Mouse (Mus musculus): Measurements from ENCODE around the gene Cd24a.

The Cd24a gene

DNA sequence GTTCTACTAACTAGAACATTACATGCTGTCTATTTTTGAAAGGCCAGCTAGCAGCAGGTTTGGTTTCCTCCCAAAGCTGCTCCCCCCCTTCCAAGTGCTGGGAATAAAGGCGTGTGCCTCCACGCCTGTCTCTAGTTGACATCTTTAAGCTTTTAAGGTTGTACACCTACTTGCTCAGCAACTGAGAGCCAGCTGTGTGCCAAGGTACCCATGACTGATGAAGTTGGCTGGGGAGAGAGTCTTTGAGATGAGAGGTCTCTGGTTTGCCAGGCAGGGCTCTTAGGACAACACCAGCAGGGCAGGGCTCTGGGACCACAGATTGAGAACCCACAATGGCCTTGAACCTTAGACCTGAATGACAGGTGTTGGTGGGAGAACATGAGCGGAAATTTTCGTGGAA is 6.5 kb downstream of the Cd24a start:
- DNase-seq: no peak

DNA sequence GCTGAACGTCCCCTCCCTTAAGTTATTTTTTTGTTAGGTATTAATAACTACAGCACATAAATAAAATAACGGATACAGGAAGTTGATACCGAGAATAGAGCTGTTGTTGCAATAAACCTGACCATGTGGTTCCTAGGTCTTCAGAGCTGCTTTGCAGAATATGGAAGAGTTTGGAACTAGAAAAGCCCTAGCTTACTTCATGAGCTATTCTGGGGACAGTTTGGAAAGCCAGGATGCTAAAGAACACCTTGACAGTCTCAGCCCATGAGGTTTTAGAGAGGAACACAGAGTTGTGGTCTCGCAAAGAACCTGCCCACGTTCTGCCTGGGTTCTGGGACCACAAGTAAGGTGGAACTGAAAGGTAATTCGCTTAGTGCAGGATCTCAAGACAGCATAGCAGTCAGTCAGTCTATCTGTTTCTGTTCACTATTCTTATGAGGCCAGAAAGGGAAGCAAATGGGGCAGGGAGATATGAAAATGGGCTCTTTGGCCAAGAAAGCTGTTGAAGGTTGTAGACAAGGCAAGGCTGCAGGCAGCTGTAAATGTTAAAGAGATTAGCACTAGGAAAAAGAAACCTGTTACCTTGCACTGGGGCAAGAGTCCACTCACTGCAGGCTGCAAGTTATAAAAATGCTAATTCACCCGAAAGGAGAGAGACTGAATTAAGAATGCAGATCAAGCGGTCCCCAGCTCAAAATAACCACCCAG is 10.5 kb downstream of the Cd24a start:
- DNase-seq: no peak

DNA sequence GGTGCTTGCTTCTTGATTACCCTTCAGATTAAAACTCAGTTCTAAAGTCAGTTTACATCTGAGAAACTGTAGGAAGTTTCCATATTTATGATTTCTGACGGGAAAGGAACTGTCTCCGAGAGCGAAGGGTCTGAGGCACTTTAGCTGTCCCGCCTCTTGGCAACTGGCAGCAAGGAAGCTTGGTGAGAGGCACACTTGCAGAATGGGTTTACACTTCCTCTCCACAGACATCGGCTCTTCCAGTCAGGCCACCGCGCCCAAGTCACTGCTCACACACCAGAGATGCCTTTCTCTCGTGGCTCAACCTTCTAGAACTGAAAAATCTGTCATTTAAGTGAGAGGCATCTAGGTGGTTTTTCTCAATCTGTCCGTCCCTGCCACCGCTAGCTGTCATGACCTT is 13.4 kb downstream of the Cd24a start:
- DNase-seq: no peak

DNA sequence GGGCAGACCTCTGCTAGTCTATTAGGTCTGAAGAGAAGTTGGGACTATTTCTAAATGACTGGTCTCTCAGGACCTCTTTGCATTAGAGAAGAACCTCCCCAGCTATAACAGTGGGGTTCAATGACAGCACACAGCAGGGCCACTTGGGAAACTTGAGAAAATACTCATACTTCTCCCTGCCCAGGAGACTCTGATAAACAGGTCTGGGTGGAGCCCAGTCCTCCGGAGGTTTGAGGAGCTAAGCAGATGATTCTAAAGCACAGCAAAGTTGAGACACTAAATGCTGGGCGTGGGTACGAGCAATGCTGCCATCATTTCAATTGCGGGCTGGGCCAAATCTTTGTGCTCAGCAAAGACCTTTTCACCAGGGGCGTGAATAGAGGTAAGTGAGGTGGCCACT is 15.1 kb downstream of the Cd24a start:
- no peak for DNase-seq

DNA sequence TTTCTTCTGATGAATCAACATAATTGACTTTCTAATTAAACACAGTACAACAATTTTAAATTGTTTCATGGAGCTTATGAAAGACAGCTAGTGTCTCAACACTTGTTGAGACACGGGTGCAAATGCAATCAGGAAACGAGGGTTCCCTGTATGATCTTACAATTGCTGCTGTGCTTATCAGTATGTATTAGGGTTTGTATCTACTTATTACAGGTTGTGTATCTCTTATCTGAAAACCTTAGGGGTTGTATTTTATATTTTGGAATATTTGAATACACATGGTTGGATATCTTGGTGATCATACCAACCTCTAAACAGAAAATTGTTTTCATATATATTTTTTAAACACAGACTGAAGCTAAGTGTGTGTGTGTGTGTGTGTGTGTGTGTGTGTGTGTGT is 16.1 kb downstream of the Cd24a start:
- DNase-seq: no peak

DNA sequence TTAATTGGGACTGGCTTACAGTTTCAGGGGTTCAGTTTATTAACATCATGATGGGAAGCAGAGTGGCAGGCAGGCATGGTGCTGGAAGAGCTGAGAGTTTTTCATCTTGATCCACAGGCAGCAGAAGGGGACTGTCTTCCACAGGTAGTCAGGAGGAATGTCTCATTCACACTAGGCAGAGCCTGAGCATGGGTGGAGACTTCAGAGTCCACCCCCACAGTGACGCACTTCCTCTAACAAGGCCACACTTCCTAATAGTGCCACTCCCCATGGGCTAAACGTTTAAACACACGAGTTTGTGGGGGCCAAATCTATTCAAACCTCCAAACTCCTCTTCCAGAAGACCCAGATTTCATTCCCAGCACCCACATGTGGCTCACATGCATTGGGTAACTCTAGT is 16.8 kb downstream of the Cd24a start:
- no peak for DNase-seq

DNA sequence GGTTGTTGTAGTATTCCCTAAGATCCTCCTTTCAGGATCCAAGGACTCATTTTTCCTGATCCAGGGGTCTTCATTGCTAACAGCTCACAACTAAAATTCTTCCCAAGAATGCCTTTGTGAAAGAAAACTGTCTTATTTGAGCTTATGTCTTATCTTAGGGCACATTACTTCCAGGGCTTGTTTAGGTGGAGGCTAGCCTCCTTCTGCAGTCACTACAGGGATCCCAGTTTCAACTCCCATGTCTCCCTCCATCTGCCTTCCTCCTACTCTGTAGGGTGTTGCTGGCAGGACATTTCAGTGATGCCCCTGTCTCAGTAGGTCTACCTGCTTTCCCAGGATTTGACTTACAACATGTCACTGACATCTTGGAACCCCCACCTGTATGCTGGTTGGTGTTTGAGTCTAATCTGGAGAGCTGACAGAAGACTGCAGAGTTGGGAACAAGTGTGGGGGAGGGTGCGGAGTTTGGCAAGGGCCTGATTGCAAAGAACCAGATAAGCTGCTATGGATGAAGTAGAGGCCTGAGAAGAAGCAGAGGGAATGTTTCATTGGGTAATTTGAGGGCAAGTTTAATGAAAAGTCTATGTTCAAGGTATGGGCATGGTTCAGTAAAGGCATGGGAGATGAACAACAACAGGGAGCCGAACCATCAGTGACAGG is 20.1 kb downstream of the Cd24a start:
- DNase-seq: no peak

DNA sequence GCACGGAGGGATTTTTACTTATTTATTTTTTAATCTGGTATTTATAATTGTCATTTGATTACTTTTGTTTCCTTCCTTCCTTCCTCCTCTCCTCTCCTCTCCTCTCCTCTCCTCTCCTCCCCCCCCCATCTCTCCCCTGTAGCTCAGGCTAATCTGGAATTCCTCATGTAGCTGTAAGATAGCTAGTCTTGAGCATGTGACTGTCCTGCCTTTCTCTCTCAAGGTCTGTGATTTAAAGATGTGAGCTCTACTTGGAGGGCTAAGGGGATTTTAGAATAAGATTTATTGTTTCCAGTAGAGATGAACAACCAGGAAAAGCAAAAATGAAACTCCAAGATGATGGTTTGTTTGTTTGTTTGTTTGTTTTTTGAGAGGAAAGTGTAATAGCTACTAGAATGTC is 23.0 kb downstream of the Cd24a start:
- no peak for DNase-seq

DNA sequence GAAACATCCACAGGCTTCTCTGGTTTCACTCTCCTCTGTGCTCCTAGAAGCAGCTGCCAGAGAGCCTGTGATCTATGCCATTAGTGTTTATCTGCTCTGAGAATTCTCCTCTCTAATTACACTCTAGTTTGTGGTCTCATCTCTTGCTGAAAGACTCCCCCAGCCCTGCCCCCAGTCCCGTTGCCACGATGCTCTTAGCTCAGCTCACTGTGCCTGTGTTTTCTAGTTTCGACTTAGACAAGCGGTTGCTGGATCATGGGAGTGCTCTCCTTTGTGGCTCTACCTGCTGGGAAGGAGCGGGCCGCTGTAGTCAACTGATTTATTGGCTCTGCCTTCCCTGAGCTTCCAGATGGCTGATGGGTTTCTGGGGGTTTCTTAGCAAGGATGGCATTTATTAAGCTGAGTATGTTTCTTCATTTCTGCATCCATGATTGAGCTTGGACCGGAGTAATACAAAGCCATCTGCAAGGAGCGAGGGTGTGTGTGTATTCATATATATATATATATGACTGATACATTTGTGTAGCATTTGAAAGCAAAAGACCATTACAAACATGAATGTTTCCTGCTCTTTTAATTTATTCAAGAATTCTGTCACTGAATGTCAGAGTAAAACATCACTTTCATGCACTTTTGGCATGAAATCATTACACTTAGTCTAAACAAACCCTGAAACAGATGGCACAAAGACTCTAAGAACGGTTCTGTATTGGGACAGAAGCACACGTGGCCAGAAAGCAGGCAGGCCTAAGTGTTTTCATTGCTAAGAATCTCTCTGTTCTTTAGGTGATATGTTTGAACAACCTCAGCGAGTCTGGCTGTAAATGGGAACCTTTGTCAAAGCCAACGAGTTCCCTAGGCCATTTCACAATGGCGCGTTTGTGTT is 23.7 kb downstream of the Cd24a start:
- DNase-seq: peak; percentile 23 to 38

DNA sequence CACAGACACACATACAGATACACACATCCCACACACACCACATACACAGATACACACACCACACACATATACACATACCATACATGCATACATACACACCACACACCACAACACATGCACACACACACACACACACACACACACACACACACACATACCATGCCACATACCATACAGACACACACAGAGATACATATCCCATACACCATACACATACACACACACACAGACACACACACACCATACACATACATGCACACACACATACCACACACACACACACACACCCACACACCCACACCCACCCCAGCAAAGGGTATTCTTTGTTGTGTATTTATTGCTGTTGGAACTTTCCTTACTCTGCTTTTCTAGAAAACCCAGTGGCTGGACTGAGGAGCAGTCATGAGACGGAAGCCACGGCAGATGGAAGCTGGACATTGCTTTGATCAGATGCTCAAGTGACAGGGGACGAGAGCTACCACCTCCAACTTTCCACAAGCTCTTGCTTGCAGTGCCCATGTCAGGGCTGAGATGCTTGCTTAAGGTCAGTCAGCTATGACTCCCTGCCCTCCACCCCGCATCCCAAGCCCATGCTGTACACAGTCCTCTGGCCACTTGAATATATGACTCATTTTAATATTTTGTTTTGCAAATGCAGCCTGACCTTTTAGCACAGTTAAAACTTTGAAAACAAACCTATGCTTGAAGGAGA is 26.0 kb downstream of the Cd24a start:
- no peak for DNase-seq

DNA sequence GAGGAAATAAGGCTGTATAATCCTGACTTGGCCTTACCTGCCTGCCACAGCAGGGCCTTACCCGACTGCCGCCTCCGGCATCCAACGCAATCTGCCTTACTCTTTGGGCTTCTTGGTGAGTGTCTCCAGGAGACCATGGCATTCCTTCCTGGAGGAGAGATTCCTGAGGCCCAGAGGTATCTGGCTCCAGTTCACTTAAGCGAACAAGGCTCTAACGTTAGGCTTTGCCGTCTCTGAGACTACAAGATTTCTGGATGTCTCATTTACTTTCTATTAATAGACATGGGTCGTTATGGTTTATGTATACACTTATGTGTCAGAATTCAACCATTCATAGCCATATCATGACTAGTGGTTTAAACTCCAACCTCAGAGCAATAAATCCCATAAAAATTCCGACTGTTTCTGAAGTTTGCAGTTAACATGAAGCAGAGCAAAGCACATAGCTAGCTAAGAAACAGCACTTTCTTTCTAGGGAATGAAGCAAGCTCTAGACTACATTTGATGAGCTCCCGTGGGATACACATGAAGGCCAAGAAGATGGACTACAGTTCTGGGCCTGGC is 26.7 kb downstream of the Cd24a start:
- DNase-seq: no peak

DNA sequence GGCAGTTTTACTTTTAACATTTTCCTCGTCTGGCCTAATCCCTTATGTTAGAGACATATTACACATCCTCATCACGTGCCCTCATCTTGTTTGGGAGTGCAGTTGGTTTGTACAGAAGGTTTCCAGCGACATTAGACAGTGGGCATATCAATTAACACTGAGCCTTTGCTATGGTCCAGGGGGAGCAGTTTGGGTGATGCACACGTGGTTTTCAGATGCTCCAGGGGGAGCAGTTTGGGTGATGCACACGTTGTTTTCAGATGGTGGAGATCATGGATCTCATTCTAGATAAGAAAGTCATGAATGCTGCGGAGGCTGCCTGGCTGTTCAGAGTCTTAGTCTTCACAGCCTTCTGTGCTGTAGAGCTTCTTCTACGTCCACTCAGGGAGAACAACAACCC is 27.8 kb downstream of the Cd24a start:
- no peak for DNase-seq

DNA sequence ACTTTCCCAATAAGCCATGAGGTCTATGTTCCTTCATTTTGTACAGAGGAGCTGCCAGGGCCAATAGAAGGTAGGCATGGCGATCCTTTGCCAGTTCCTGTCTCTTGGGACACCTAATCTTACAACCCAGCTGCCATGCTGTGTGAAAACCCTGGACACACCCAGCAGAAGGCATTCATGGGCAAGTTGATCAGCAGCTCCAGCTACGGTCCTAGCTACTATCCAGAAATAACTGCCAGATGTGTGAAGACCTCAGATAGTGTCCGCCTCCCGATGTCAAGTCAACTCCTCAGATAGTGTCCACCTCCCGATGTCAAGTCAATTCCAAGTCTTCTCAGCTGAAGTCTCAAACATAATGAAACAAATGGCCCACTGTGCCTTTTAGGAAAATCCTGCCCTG is 31.4 kb downstream of the Cd24a start:
- DNase-seq: no peak

DNA sequence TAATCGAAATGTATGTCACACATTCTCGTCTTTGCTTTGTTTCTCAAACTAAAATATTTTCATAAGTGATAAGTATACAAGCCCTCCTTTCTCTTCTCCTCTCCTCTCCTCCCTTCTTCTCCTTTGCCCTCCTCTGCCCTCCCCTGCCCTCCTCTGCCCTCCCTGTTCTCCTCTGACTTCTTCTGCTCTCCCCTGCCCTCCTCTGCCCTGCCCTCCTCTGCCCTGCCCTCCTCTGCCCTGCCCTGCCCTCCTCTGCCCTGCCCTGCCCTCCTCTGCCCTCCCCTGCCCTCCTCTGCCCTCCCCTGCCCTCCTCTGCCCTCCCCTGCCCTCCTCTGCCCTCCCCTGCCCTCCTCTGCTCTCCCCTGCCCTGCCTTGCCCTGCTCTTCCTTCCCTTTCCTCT is 31.9 kb downstream of the Cd24a start:
- DNase-seq: no peak

DNA sequence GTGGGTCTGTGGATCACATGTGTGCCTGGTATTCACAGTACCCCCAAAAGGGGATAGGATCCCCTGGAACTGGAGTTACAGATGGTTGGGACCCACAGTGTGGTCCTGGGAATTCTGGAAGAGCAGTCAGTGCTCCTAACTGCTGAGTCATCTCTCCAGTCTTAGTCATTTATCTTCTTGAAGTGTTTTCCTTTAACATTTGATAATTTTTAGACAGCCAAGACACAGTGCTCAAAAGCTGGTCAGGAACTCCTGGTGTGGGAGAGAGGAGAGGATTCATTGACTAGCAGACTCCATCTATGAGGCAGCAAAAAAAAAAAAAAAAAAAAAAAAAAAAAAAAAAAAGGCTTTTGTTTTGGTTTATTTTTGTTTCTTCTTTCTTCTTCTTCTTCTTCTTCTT is 33.0 kb downstream of the Cd24a start:
- DNase-seq: no peak

DNA sequence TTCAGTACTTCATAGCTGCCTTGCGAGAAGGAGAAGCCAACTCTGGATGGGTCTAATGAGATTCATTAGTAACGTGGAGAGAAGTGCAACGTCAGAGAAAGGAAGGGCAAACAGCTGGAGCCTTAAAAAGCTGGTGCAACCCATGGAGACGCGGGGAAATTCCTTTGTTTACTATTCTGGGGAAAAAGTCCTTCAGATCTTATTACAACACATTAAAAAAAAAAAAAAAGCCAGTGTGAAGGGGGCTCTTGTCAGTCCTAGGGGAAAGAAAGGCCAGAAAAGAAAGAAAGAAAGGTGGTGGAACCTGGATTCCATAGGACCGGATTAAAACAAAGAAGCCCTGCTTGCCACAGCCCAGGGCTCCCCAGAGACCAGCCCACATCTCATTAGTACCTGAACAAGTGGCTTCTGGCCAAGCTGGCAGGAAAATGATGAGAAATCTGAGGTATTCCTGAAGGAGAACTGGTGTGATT is 41.0 kb downstream of the Cd24a start:
- DNase-seq: peak in 1 of 2 experiments; percentile 20

DNA sequence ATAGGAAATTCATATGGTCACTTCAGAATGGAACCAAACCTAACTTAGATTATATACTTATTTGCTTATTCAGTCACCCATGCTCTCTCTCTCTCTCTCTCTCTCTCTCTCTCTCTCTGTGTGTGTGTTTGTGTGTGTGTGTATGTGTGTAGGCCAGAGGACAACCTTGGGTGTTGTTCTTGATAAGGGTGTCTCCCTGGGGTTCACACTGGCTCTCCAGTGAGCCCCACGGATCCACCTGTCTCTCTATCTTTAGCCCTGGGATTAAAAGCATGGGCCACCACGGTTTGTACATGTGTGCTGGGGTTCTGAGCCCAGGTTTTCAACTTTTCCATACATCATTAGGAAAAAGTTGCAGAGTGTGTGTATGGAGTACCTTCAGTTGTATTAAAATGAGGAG is 41.9 kb downstream of the Cd24a start:
- DNase-seq: no peak

DNA sequence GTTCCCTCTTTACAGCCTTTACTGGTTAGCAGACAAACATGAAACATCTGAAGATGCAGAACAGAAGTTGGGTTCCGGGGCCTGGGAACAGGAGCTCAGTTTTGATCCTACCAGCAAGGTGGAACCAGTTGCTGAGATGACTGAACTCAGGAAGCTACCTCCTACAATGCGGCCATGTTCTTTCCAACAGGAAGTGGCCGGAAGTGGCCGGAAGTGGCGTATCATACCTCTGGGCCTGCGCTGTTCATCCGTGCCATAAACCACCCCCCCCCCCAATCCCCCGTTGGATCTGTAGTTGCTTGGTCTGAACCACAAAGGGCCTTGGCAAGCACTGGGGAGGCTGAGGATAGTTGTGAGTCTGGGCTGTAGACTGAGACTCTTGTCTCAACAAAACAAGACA is 45.4 kb downstream of the Cd24a start:
- DNase-seq: no peak

DNA sequence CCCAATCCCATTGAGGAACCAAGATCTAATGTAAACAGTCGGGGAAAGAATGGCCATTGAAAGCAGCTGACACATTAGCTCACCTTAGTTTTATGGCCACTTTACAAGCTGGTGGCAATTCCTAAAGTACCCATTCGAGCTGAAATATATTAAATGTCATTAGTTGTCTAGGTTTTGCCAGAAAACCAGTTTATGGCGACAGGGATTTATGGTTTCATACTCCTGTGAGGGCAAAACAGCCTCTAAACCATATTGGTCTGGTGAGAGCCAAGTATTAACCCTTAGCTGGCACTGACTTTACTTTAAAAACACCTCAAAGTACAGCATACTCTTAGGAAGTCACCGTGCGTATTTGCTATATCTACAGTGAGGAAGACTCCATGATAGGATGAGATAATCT is 46.3 kb downstream of the Cd24a start:
- no peak for DNase-seq

DNA sequence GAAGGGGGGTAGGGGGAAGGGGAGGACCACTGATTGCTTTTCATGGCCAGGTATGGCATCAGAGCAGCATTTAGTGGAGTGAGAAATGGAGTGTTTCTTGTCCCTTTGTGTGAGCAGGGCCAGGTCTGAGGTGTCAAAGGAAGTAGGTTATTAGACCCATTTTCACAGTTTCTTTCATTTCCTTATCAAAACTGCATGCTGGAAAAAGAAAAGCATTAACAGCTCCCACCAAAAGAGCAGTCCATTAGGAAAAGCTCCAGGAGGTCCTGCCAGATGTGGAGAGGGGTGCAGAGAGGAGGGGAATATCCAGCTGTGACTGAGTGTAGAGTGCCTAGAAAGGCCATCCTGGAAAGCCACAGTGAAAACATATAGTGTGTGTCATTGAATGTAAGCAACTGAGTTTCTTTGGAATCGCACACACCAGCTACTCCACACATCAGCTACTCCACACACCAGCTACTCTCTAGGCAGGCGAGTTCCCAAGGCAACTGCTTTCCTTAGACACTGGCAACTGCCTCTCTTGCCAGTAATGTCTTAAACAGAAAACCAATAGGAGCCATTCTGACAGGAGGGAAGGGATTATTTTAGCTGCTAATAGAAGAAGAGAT is 46.8 kb downstream of the Cd24a start:
- DNase-seq: no peak

DNA sequence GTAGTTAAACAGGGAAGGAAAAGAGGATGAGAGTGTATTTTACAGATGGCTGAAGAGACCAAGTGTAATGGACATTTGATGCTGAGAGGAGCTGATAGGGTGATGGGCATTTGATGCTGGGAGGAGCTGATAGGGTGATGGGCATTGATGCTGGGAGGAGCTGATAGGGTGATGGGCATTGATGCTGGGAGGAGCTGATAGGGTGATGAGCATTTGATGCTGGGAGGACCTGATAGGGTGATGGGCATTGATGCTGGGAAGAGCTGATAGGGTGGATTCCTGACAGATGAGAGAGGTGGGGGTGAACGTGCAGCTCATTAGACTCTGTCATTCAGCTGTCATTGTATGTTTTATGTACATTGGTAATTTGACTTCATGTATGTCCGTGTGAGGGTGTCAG is 47.5 kb downstream of the Cd24a start:
- DNase-seq: no peak

DNA sequence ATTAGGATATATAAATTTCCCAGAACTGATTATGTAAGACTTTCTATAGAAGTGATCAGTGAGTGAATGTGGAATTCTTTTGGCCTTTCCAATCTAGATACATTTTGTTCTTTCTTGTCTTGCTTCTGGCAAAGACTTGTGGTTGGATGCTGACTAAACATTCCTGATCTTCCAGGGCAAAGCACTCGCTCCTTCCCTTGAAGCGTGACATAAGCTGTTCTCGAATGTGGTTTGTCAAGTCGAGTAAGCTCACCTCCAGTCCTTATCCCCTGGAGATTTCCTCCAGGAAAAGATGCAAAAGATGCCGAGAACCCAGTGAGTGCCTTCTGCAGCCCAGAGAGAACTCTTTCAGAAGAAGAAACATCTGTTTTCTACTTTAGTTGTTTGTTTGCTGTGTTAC is 51.1 kb downstream of the Cd24a start:
- no peak for DNase-seq

Measured in cerebellum, postnatal 14 days (tissue).